Mouse (Mus musculus): ENCODE results near the gene Syt3. TPM values are rescaled to one million over a fixed set of nuclear protein-coding genes. Genes with fewer than 3 reads are reported as not detected.

Gene Syt3
- 10 to 100 TPM in 1 of 4 experiments, 1 to 10 TPM in 3; 4.9 to 11.1 (median 7.6) TPM for total RNA-seq (2022)

- DNase-seq = peak; percentile 58
These were observed at the start of gene Syt3 for GRCm38 (mm10) chr7:44383980-44384715. Syt3 (plus strand) TSS chr7:44384102.

GRCm38 (mm10) chr7:44334139-44334538 is 49.8 kb upstream of the Syt3 start:
- DNase-seq = no peak

- DNase-seq = no peak
These were observed 48.6 kb upstream of the Syt3 start for GRCm38 (mm10) chr7:44335031-44335878.

GRCm38 (mm10) chr7:44336046-44337021 is 47.6 kb upstream of the Syt3 start:
- DNase-seq = no peak

GRCm38 (mm10) chr7:44337121-44337849 is 46.6 kb upstream of the Syt3 start:
- no peak for DNase-seq

- no peak for DNase-seq
These were observed 43.7 kb upstream of the Syt3 start for GRCm38 (mm10) chr7:44340226-44340625.

- DNase-seq = no peak
These were observed 42.8 kb upstream of the Syt3 start for GRCm38 (mm10) chr7:44341119-44341518.

GRCm38 (mm10) chr7:44341714-44342113 is 42.2 kb upstream of the Syt3 start:
- no peak for DNase-seq

- DNase-seq = no peak
These were observed 40.4 kb upstream of the Syt3 start for GRCm38 (mm10) chr7:44343459-44344015.

GRCm38 (mm10) chr7:44344622-44345021 is 39.3 kb upstream of the Syt3 start:
- DNase-seq = no peak

- DNase-seq = no peak
These were observed 34.9 kb upstream of the Syt3 start for GRCm38 (mm10) chr7:44349043-44349442.

GRCm38 (mm10) chr7:44350957-44351711 is 32.8 kb upstream of the Syt3 start:
- DNase-seq = no peak

- DNase-seq = no peak
These were observed 31.8 kb upstream of the Syt3 start for GRCm38 (mm10) chr7:44351881-44352749.

GRCm38 (mm10) chr7:44352750-44353600 is 30.9 kb upstream of the Syt3 start:
- DNase-seq = no peak

- DNase-seq = no peak
These were observed 30.1 kb upstream of the Syt3 start for GRCm38 (mm10) chr7:44353601-44354340.

GRCm38 (mm10) chr7:44355411-44355810 is 28.5 kb upstream of the Syt3 start:
- DNase-seq = no peak

- DNase-seq = no peak
These were observed 27.1 kb upstream of the Syt3 start for GRCm38 (mm10) chr7:44356590-44357481.
